Mouse (Mus musculus) hindbrain, embryonic 12.5 days (tissue): Measurements from ENCODE around the gene Coro6. TPM values are rescaled to one million over a fixed set of nuclear protein-coding genes. Genes with fewer than 3 reads are reported as not detected.

Experiments
- ATAC-seq: fragments of 200-750 bp; cut with Nextera tagmentation; 2 replicates; pipeline ENCODE4 v1.8.0; 2017; ENCODE audit warnings: moderate TSS enrichment; ENCODE audit not compliant: low FRiP score
- H3K27ac ChIP-seq: fragments of 300-500 bp; sonication (generic); 2 replicates; pipeline ENCODE4 v1.5.1; 2016; ENCODE audit warnings: mild to moderate bottlenecking
- H3K27me3 ChIP-seq: fragments of 300-500 bp; sonication (generic); 2 replicates; pipeline ENCODE4 v1.6.1; 2016; ENCODE audit warnings: mild to moderate bottlenecking
- H3K36me3 ChIP-seq: fragments of 300-500 bp; sonication (generic); 2 replicates; pipeline ENCODE4 v1.6.1; 2016; ENCODE audit warnings: mild to moderate bottlenecking
- H3K4me1 ChIP-seq: fragments of 300-500 bp; sonication (generic); 2 replicates; pipeline ENCODE4 v1.6.1; 2016
- H3K4me2 ChIP-seq: fragments of 300-500 bp; sonication (generic); replicated peaks from 2 replicates; pipeline ENCODE4 v1.6.1; 2016; ENCODE audit warnings: mild to moderate bottlenecking
- H3K4me3 ChIP-seq: fragments of 300-500 bp; sonication (generic); 2 replicates; pipeline ENCODE4 v1.5.1; 2016; ENCODE audit warnings: mild to moderate bottlenecking
- H3K9ac ChIP-seq: fragments of 300-500 bp; sonication (generic); 2 replicates; pipeline ENCODE4 v1.6.1; 2016; ENCODE audit warnings: mild to moderate bottlenecking, moderate library complexity
- H3K9me3 ChIP-seq: fragments of 300-500 bp; sonication (generic); replicated peaks from 2 replicates; pipeline ENCODE4 v1.6.1; 2016; ENCODE audit warnings: mild to moderate bottlenecking
- WGBS: fragments of 180-500 bp; shearing (Covaris S2); methylation state at CpG from one replicate; pipeline ENCODE4 v1.1.7; 2016; 5-methylcytosine and 5-hydroxymethylcytosine counted together
- polyA plus RNA-seq: library from polyadenylated mRNA; unstranded; fragments of >200 nt; fragmentation: Nextera tagmentation; extraction: Ambion mirVana; gene quantifications from 2 replicates; pipeline ENCODE4 v1.2.1, GENCODE M21; 2016

Gene Coro6
- polyA plus RNA-seq, 1 experiment from 2014 or later = 0.09 TPM

DNA sequence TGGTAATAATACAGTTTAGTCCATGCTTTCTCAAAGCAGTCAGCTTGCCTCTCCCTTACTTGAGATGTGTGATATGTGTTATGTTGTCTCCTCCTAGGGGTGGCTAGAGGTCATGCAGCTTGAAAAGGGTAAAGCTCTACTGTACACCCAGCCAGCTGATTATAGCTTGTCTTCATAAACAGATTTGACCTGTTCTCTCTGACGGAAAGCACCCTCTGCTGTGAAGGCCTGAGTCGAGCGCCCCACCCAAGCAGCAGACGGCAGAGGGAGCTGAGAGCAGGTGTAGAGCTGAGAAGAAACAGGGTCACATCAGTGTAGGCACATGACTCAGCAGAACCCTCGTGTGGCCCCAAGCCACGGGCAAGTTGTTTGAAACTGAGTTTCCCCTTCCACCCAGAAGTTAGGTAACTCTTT is 15.6 kb upstream of the Coro6 start:
- peaks cover 21% of the 10 kb centered on the region for H3K36me3 ChIP-seq
- no peaks in the 10 kb centered on the region for H3K4me1 ChIP-seq
- no peak overlapping the region for H3K4me3 ChIP-seq
- no peak overlapping the region for H3K4me2 ChIP-seq
- H3K27me3 ChIP-seq = no peaks in the 10 kb centered on the region
- H3K9ac ChIP-seq = no peak overlapping the region
- H3K9me3 ChIP-seq = no peaks in the 10 kb centered on the region
- no peak overlapping the region for H3K27ac ChIP-seq
- ATAC-seq = no peak
- 64% methylated on average over 6 of the region's 6 CpGs for WGBS

DNA sequence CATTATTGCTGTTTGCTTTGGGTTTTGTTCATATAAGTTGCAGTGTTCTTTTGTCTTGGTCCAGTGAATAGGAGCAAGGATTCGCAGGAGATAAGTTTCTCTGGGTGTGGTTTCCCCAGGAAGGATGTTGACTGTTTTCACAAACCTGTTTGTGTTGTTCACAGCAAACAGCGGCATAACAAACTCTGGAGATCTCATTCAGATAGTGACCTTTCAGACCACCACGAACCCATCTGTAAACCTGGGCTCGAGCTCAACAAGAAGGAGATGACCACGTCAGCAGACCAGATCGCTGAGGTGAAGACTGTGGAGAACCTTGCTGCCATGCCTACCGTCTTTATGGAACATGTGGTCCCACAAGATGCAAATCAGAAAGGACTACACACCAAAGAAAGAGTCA is 13.0 kb upstream of the Coro6 start:
- Histone ChIP-seq H3K4me1 (no peaks in the 10 kb centered on the region), H3K9me3 (no peaks in the 10 kb centered on the region), H3K36me3 (peaks cover 20% of the 10 kb centered on the region), H3K4me3 (no peak overlapping the region), H3K27ac (no peak overlapping the region), H3K27me3 (no peaks in the 10 kb centered on the region), H3K4me2 (no peak overlapping the region), H3K9ac (no peak overlapping the region)
- whole genome bisulfite sequencing = 93% methylated on average over 7 of the region's 7 CpGs
- no peak for ATAC-seq

DNA sequence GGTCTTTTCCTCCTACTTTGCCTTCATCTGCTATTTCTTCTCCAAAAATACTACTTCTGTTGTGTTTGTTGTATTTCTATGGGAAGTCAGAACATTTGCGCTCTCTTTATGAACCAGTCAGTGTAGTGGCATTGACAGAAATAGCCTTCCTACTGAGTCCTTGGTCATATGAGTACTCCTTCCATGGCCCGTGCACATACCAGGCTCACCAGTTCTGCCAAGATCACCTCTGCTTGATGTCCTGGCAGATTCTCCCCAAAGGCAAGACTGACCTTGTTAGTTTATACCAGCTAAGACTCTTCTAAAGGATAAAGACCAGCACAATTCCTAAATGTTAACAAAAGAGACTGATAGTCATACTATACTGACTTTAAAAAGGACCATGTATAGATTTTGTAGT is 10.5 kb upstream of the Coro6 start:
- WGBS = 93% methylated on average over 2 of the region's 2 CpGs
- H3K27me3 ChIP-seq = no peaks in the 10 kb centered on the region
- H3K36me3 ChIP-seq = peaks cover 26% of the 10 kb centered on the region
- no peak overlapping the region for H3K9ac ChIP-seq
- H3K27ac ChIP-seq = no peak overlapping the region
- H3K9me3 ChIP-seq = no peaks in the 10 kb centered on the region
- H3K4me3 ChIP-seq = no peak overlapping the region
- H3K4me2 ChIP-seq = no peak overlapping the region
- H3K4me1 ChIP-seq = no peaks in the 10 kb centered on the region
- no peak for ATAC-seq

- Histone ChIP-seq H3K36me3 (peaks cover 26% of the 10 kb centered on the region), H3K9me3 (no peaks in the 10 kb centered on the region)
- 92% methylated on average over 2 of the region's 2 CpGs for WGBS
These were observed 8.8 kb upstream of the Coro6 start for GRCm38 (mm10) chr11:77453388-77453787.

DNA sequence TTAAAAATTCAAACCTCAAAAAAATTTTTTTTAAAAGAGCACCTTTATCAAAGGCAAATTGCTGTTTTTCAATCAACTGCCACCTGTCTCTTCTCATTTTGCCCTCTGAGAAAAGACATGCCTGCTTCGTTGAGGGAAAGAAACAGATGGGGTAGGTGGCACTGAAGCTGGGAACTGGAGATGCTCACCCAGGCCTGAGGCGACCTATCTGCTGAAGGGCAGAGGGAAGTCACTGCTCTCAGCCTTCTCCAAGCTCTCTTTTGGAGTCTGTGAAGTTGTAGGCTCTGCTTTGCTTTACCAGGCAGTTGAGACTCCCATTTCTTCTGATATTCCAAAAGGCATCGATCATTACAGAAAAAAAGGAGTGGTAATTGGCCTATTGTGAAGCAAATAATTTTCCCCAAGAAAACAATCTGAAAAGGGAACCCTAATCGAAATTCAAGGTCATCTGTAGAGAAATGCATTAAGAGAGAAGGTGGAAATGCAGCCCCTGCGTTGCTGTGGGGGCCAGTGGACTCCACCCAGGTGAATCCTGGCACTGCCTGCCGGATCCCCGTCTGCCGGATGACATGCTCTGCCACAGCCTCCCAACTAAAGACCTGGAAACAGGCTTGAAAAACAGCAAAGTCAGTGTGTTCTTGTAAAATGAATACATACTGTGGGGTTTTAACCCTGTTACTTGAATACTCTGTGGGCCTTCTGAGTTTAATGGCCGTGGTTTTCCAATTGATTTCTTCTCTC is 6.3 kb upstream of the Coro6 start:
- no peak for ATAC-seq
- no peak overlapping the region for H3K4me3 ChIP-seq
- H3K9me3 ChIP-seq = no peaks in the 10 kb centered on the region
- peaks cover 16% of the 10 kb centered on the region for H3K36me3 ChIP-seq
- H3K4me1 ChIP-seq = no peaks in the 10 kb centered on the region
- H3K9ac ChIP-seq = no peak overlapping the region
- H3K4me2 ChIP-seq = no peak overlapping the region
- 89% methylated on average over 9 of the region's 9 CpGs for WGBS
- H3K27ac ChIP-seq = no peak overlapping the region
- peaks cover 11% of the 10 kb centered on the region for H3K27me3 ChIP-seq

More at GRCm38 (mm10) chr11:77453388-77453787, 8.8 kb upstream of the Coro6 start:
- Histone ChIP-seq H3K27ac (no peak overlapping the region), H3K9ac (no peak overlapping the region), H3K4me2 (no peak overlapping the region), H3K4me1 (no peaks in the 10 kb centered on the region), H3K27me3 (no peaks in the 10 kb centered on the region), H3K4me3 (no peak overlapping the region)
- ATAC-seq = no peak

GRCm38 (mm10) chr11:77456866-77457265 is 5.3 kb upstream of the Coro6 start:
- H3K27ac ChIP-seq = no peak overlapping the region
- H3K4me2 ChIP-seq = no peak overlapping the region
- no peak overlapping the region for H3K4me3 ChIP-seq
- no peak overlapping the region for H3K9ac ChIP-seq
- WGBS = 88% methylated on average over 6 of the region's 6 CpGs
- ATAC-seq = no peak
- H3K27me3 ChIP-seq = peaks cover 20% of the 10 kb centered on the region
- peaks cover 16% of the 10 kb centered on the region for H3K36me3 ChIP-seq
- H3K9me3 ChIP-seq = no peaks in the 10 kb centered on the region
- H3K4me1 ChIP-seq = peaks cover under 1% of the 10 kb centered on the region

DNA sequence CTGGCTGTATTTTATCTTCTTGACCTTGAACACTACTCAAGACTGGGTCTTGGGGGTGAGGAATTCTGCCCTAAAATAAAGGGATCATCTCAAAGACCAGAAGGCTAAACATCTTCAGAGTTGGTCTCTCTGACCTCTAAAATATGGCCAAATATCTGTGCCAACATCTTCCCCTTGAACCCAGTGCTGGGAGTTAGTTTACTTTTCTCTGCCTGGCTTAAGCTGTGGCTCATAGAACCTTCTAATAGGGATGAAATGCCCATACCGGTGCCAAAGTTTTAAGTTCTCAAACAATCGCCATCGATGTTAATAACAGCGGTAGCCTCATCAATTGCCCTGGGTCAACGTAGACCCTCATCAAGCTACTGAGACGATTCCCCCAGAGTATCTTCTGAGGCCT is 355 bp upstream of the Coro6 start:
- WGBS = 2% methylated on average over 6 of the region's 6 CpGs
- Histone ChIP-seq H3K4me1 (peaks cover 13% of the 10 kb centered on the region), H3K4me2 (peak overlapping the region; percentile 99), H3K27me3 (peaks cover 68% of the 10 kb centered on the region), H3K27ac (no peak overlapping the region), H3K4me3 (peak overlapping the region; percentile 54), H3K9me3 (no peaks in the 10 kb centered on the region), H3K36me3 (no peaks in the 10 kb centered on the region), H3K9ac (peak overlapping the region; percentile 64)
- no peak for ATAC-seq

DNA sequence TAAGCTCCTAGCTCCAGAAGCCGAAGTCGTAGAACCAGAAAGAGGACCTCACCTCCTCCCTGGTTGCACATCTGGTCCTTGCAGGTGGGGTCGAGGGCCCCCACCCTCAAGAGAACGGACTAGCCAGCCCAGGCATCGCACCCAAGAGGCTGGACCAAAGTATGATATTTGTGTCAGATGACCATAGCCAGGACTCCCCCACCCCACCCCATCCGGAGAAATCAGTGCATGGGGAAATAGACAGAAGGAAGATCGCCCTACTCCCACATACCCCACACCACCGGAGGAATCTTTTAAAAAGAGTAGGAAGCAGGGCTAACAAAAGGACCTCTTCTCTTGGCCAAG is 862 bp downstream of the Coro6 start:
- Histone ChIP-seq H3K4me3 (peak overlapping the region; percentile 54; the same call in 1 of the 2 replicates), H3K27ac (no peak overlapping the region), H3K36me3 (no peaks in the 10 kb centered on the region), H3K27me3 (peaks cover 80% of the 10 kb centered on the region), H3K4me1 (peaks cover 18% of the 10 kb centered on the region), H3K4me2 (peak overlapping the region; percentile 99), H3K9ac (peak overlapping the region; percentile 64; the same call in 1 of the 2 replicates), H3K9me3 (no peaks in the 10 kb centered on the region)
- ATAC-seq = no peak
- 56% methylated on average over 8 of the region's 8 CpGs for WGBS

- H3K4me3 ChIP-seq = no peak overlapping the region
- no peak overlapping the region for H3K4me2 ChIP-seq
- 78% methylated on average over 10 of the region's 10 CpGs for WGBS
- no peak for ATAC-seq
- H3K9ac ChIP-seq = no peak overlapping the region
- peaks cover 18% of the 10 kb centered on the region for H3K4me1 ChIP-seq
- no peaks in the 10 kb centered on the region for H3K36me3 ChIP-seq
- peaks cover 84% of the 10 kb centered on the region for H3K27me3 ChIP-seq
- no peak overlapping the region for H3K27ac ChIP-seq
- no peaks in the 10 kb centered on the region for H3K9me3 ChIP-seq
These were observed 1.6 kb downstream of the Coro6 start for GRCm38 (mm10) chr11:77463786-77464185.

GRCm38 (mm10) chr11:77464684-77465083 is 2.5 kb downstream of the Coro6 start:
- peaks cover 86% of the 10 kb centered on the region for H3K27me3 ChIP-seq
- H3K4me3 ChIP-seq = no peak overlapping the region
- no peaks in the 10 kb centered on the region for H3K36me3 ChIP-seq
- WGBS = 59% methylated on average over 4 of the region's 4 CpGs
- no peak overlapping the region for H3K9ac ChIP-seq
- H3K9me3 ChIP-seq = no peaks in the 10 kb centered on the region
- no peak for ATAC-seq
- H3K27ac ChIP-seq = no peak overlapping the region
- H3K4me1 ChIP-seq = peaks cover 18% of the 10 kb centered on the region
- H3K4me2 ChIP-seq = no peak overlapping the region

DNA sequence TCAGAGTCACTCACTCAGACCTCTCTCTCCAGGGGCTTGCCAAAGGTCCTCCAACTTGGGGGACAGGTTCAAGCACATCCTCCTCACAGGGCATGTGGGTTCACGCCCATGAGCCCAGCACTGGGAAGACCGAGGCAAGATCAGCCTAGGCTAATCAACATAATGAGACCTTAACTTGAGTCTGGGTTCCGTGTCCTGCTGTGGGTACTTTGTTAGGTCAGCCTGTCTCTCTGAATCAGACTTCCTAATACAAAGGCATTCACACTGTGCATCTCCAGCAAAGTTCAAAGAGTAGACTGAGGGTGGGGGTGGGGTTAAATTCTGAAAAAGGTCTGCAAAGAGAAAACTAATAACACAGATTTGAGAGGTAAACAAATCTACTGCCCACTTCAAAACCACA is 2.9 kb downstream of the Coro6 start:
- no peak overlapping the region for H3K27ac ChIP-seq
- H3K9ac ChIP-seq = no peak overlapping the region
- ATAC-seq = no peak
- H3K36me3 ChIP-seq = no peaks in the 10 kb centered on the region
- peaks cover 86% of the 10 kb centered on the region for H3K27me3 ChIP-seq
- H3K4me1 ChIP-seq = peaks cover 18% of the 10 kb centered on the region
- WGBS = 48% methylated on average over 3 of the region's 3 CpGs
- H3K4me2 ChIP-seq = no peak overlapping the region
- no peak overlapping the region for H3K4me3 ChIP-seq
- no peaks in the 10 kb centered on the region for H3K9me3 ChIP-seq

GRCm38 (mm10) chr11:77466544-77466943 is 4.3 kb downstream of the Coro6 start:
- 29% methylated on average over 9 of the region's 9 CpGs for WGBS
- Histone ChIP-seq H3K4me1 (peaks cover 18% of the 10 kb centered on the region), H3K9ac (no peak overlapping the region), H3K9me3 (no peaks in the 10 kb centered on the region), H3K27ac (no peak overlapping the region), H3K27me3 (peaks cover 71% of the 10 kb centered on the region), H3K4me3 (no peak overlapping the region), H3K4me2 (peak overlapping the region; percentile 9; the same call in 1 of the 2 replicates), H3K36me3 (peaks cover 11% of the 10 kb centered on the region)
- no peak for ATAC-seq

GRCm38 (mm10) chr11:77467157-77467556 is 4.9 kb downstream of the Coro6 start:
- H3K27me3 ChIP-seq = peaks cover 66% of the 10 kb centered on the region

More at GRCm38 (mm10) chr11:77467157-77467556, 4.9 kb downstream of the Coro6 start:
- no peaks in the 10 kb centered on the region for H3K9me3 ChIP-seq
- H3K4me1 ChIP-seq = peaks cover 14% of the 10 kb centered on the region
- ATAC-seq = no peak
- H3K36me3 ChIP-seq = peaks cover 17% of the 10 kb centered on the region
- H3K27ac ChIP-seq = no peak overlapping the region
- 2% methylated on average over 25 of the region's 25 CpGs for WGBS
- H3K4me2 ChIP-seq = peak overlapping the region; percentile 9; the same call in 1 of the 2 replicates
- H3K4me3 ChIP-seq = no peak overlapping the region
- H3K9ac ChIP-seq = peak overlapping the region; percentile 13; the same call in 1 of the 2 replicates
